Mouse (Mus musculus): ENCODE data around the gene Rfx5.

Rfx5 gene

DNA sequence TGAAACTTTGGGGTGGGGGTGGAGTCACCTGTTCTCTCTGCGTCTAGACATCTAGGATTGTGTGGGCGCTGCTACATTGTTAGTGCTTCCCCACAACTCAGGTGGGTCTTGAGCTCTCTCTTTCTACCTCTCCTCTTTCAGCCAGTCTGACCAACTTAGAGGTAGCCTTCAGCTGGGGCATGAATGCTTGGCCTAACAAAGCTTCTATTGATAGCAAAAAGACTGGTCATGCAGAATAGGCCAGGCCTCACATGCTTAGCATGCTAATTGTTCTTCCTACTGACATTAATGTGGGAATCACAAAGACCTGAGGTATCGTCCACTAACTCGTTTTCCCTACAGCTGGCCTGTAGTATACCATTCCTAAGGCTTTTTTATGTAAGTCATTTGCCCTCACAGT, 48.7 kb downstream of the Rfx5 start:
- no peak for DNase-seq

DNA sequence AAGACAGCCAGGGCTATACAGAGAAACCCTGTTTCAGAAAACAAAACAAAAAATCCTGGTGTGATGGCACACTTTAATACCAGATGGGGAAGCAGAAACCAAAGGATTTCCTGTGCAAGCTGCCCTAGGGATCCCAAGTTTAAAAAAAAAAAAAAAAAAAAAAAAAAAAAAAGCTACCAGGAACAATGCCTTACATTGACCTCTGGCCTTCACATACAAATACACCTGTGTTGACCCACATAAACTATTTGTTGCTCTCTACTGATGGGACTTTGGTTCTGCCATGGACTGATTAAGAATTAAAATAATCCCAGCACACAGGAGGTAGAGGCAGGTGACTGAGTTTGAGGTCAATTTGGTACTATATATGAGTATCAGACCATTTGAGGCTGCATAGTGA, 49.4 kb downstream of the Rfx5 start:
- DNase-seq = no peak

DNA sequence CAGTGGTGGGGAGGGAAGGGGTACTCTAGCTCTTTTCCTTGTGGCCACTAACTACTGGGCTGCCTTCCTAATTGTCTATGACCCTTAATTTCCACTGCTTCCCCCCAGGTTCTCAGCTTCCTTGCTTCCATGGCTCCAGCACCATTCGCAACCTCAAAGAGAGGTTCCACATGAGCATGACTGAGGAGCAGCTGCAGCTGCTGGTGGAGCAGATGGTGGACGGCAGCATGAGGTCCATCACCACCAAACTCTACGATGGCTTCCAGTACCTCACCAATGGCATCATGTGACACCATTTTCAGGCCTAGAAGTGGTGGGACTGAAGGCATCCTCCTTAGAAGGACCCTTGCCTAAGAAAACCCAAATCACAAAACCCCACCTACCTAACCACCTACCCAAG, 51.8 kb downstream of the Rfx5 start:
- DNase-seq = no peak

GRCm38 (mm10) chr3:95007706-95008105, 53.8 kb downstream of the Rfx5 start:
- no peak for DNase-seq

GRCm38 (mm10) chr3:95010396-95010795, 56.5 kb downstream of the Rfx5 start:
- DNase-seq = no peak

Measured in B cell, adult 2 months (primary cell).